Mouse (Mus musculus): ENCODE results near the gene Cxcl17. TPM values are rescaled to one million over a fixed set of nuclear protein-coding genes. Genes with fewer than 3 reads are reported as not detected.

The Cxcl17 gene
- polyA plus RNA-seq, 1 experiment from 2014 or later, result 0.58 TPM

DNA sequence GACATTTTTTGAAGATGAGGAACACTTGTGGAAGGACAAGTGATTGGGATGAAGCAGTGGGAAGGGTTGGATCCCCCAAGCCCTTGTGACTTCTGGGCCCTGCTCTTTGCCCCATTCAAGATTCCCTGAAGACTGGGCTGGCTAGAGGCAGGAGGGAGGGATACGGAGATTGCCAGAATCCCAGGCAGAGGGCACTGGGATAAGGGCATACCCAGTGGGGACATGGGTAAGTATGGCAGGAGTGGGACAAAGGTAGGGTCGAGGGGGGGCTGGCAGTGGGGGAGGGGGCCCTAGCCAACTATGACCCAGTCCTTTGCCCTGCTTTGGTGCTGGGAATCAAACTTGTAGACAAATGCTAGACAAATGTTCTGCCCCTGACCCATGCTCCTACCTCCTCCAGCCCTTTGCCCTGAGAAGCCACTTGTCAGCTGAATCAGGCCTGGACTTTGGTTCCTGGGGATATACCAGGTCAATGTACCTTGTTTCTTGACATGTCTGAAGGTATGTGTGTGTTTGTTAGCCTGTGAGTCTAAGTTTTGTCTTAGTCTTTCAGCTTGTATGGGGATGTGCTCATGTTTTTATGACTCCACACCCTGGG, 20.7 kb downstream of the Cxcl17 start:
- no peak overlapping the region for H3K4me3 ChIP-seq (ENCODE audit: low read depth, low read length)
- peaks cover 22% of the 10 kb centered on the region for H3K4me1 ChIP-seq (ENCODE audit: control insufficient read depth, insufficient read depth, low read length)
- H3K9me3 ChIP-seq (ENCODE audit: control insufficient read depth, low read depth, low read length), result no peaks in the 10 kb centered on the region
- H3K27ac ChIP-seq (ENCODE audit: low read length), result no peak overlapping the region
- no peak overlapping the region for H3K9ac ChIP-seq (replicated peaks; ENCODE audit: low read depth, low read length)
- H3K27me3 ChIP-seq (ENCODE audit: control insufficient read depth, insufficient read depth, low read length), result no peaks in the 10 kb centered on the region
- peaks cover 8% of the 10 kb centered on the region for H3K36me3 ChIP-seq (ENCODE audit: control insufficient read depth, insufficient read depth, low read length)
- no peak for ATAC-seq (ENCODE audit: insufficient number of reproducible peaks, insufficient read depth, low FRiP score, low read depth)
- H3K4me2 ChIP-seq (replicated peaks; ENCODE audit: low read depth, low read length), result no peak overlapping the region
- 84% methylated on average over 2 of the region's 2 CpGs for WGBS

DNA sequence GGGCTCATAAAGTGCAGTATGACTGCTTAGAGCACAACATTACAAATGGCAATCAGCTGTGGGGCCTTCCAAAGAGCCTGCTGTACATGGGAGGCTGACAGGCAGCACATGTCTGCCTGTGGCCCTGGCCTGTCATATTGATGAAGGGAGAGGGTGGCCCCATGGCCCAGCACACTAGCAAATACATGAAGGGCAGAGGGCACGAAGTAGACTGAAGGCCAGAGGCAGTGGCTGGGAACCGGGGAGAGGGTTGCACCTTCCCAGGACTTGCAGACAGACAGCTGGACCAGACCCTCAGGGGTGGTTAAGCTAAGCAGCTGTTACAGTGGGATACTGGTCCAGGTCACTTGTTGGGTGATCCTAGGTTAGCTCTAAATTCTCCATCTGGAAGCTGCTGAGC, 21.7 kb downstream of the Cxcl17 start:
- Histone ChIP-seq H3K9me3 (ENCODE audit: control insufficient read depth, low read depth, low read length) (no peaks in the 10 kb centered on the region), H3K27ac (ENCODE audit: low read length) (peak overlapping the region; percentile 36; the same call in 1 of the 2 replicates), H3K27me3 (ENCODE audit: control insufficient read depth, insufficient read depth, low read length) (no peaks in the 10 kb centered on the region), H3K4me1 (ENCODE audit: control insufficient read depth, insufficient read depth, low read length) (peaks cover 28% of the 10 kb centered on the region), H3K36me3 (ENCODE audit: control insufficient read depth, insufficient read depth, low read length) (peaks cover 8% of the 10 kb centered on the region), H3K4me3 (ENCODE audit: low read depth, low read length) (no peak overlapping the region), H3K4me2 (replicated peaks; ENCODE audit: low read depth, low read length) (no peak overlapping the region), H3K9ac (replicated peaks; ENCODE audit: low read depth, low read length) (no peak overlapping the region)
- no peak for ATAC-seq (ENCODE audit: insufficient number of reproducible peaks, insufficient read depth, low FRiP score, low read depth)
- 36% methylated on average over 2 of the region's 2 CpGs for WGBS

DNA sequence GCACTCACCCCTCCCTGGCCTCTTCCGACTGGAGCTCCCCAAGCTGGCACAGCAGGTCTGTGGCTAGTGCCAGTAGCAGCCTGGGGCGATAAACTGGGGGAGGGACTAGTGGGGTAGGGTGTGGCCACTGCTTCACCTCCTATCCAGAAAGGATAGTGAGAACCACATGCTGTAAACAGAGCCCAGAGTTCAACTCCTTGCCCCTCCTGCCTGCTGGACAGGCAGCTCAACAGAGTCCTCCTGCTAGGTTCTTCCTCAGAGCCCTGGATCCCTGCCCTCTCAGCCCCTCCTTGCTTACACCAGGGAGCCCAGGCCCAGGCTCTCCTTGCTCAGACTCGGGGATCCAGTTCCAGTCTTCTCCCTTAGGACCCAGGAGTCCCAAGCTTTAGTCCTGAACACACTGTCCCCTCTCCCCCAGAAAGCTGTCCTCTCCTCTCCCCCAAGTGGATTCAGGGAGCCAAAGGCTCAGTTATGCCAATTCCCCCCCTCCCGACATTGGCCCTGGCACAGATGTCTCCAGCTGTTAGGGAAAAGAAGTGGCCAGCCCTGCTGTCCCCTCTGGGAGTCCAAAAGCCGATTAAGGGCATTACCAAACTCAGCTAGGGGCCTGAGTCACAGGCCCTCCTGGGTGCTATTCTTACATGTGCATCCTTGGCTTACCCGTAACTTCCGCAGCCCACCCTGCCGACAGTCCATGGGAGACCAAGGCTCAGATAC, 22.5 kb downstream of the Cxcl17 start:
- Histone ChIP-seq H3K4me2 (replicated peaks; ENCODE audit: low read depth, low read length) (no peak overlapping the region), H3K9me3 (ENCODE audit: control insufficient read depth, low read depth, low read length) (no peaks in the 10 kb centered on the region), H3K27ac (ENCODE audit: low read length) (peak overlapping the region; percentile 36), H3K9ac (replicated peaks; ENCODE audit: low read depth, low read length) (peak overlapping the region; percentile 10; the same call in 1 of the 2 replicates), H3K4me1 (ENCODE audit: control insufficient read depth, insufficient read depth, low read length) (peaks cover 33% of the 10 kb centered on the region), H3K27me3 (ENCODE audit: control insufficient read depth, insufficient read depth, low read length) (no peaks in the 10 kb centered on the region), H3K36me3 (ENCODE audit: control insufficient read depth, insufficient read depth, low read length) (peaks cover 9% of the 10 kb centered on the region), H3K4me3 (ENCODE audit: low read depth, low read length) (no peak overlapping the region)
- 53% methylated on average over 8 of the region's 8 CpGs for WGBS
- 0 out of 2 replicates have a peak, but pooled peaks have one; percentile 35 for ATAC-seq (ENCODE audit: insufficient number of reproducible peaks, insufficient read depth, low FRiP score, low read depth)

DNA sequence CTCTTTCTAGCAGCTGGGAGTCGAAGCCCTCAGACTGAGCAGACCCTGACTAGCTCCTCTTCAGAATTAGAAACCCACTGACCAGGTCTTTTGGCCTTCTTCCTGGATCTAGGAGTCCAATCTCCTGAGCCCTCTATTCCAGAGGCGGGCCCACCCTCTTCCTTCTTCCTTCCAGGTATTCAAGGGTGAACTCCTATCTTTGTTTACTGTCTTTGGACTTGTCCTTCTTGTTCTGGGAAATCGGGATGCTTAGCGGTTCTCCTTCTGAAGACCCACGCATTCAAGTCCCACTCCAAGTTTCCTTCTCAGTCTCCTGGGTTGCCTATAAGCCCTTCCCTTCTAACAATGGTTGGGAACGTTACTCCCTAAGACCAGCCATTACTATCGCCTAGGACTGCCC, 23.8 kb downstream of the Cxcl17 start:
- ATAC-seq (ENCODE audit: insufficient number of reproducible peaks, insufficient read depth, low FRiP score, low read depth), result no peak
- H3K36me3 ChIP-seq (ENCODE audit: control insufficient read depth, insufficient read depth, low read length), result peaks cover 17% of the 10 kb centered on the region
- H3K9me3 ChIP-seq (ENCODE audit: control insufficient read depth, low read depth, low read length), result no peaks in the 10 kb centered on the region
- no peak overlapping the region for H3K4me2 ChIP-seq (replicated peaks; ENCODE audit: low read depth, low read length)
- H3K27me3 ChIP-seq (ENCODE audit: control insufficient read depth, insufficient read depth, low read length), result no peaks in the 10 kb centered on the region
- no peak overlapping the region for H3K4me3 ChIP-seq (ENCODE audit: low read depth, low read length)
- peaks cover 24% of the 10 kb centered on the region for H3K4me1 ChIP-seq (ENCODE audit: control insufficient read depth, insufficient read depth, low read length)
- no peak overlapping the region for H3K27ac ChIP-seq (ENCODE audit: low read length)
- WGBS, result 82% methylated on average over 7 of the region's 7 CpGs
- H3K9ac ChIP-seq (replicated peaks; ENCODE audit: low read depth, low read length), result no peak overlapping the region

DNA sequence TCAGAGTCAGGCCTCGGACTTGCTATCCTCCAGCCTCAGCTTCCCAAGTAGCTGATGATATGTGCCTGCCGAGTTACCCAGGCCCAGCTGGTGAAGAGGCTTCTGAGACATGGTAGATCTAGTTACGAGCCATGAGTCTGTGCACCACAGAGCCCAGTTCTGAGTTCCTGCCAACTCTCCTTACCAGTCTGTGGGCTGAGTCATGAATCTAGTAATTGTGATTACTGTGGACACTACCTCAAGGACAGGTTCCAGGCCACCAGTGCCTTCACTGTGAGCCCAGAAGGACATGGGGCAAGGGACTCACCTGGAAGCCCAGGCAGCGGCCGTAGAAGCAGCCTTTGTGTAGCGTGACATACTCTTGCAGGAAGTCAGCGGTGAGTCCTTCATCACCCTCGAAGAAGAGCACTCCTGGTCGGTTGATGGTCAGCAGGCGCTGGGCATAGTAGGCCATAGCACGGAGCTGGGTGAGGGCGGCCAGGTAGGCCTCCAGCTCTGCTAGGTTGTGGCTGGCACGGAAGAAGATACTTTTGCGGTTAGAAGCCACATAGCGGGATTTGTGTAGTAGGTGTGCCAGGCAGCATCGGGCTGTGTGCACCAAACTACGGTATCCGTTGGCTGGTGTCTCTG, 24.8 kb downstream of the Cxcl17 start:
- Histone ChIP-seq H3K9ac (replicated peaks; ENCODE audit: low read depth, low read length) (no peak overlapping the region), H3K4me3 (ENCODE audit: low read depth, low read length) (no peak overlapping the region), H3K9me3 (ENCODE audit: control insufficient read depth, low read depth, low read length) (no peaks in the 10 kb centered on the region), H3K27me3 (ENCODE audit: control insufficient read depth, insufficient read depth, low read length) (no peaks in the 10 kb centered on the region), H3K4me2 (replicated peaks; ENCODE audit: low read depth, low read length) (no peak overlapping the region), H3K36me3 (ENCODE audit: control insufficient read depth, insufficient read depth, low read length) (peaks cover 23% of the 10 kb centered on the region), H3K27ac (ENCODE audit: low read length) (no peak overlapping the region), H3K4me1 (ENCODE audit: control insufficient read depth, insufficient read depth, low read length) (peaks cover 21% of the 10 kb centered on the region)
- 94% methylated on average over 18 of the region's 18 CpGs for WGBS
- ATAC-seq (ENCODE audit: insufficient number of reproducible peaks, insufficient read depth, low FRiP score, low read depth), result no peak

DNA sequence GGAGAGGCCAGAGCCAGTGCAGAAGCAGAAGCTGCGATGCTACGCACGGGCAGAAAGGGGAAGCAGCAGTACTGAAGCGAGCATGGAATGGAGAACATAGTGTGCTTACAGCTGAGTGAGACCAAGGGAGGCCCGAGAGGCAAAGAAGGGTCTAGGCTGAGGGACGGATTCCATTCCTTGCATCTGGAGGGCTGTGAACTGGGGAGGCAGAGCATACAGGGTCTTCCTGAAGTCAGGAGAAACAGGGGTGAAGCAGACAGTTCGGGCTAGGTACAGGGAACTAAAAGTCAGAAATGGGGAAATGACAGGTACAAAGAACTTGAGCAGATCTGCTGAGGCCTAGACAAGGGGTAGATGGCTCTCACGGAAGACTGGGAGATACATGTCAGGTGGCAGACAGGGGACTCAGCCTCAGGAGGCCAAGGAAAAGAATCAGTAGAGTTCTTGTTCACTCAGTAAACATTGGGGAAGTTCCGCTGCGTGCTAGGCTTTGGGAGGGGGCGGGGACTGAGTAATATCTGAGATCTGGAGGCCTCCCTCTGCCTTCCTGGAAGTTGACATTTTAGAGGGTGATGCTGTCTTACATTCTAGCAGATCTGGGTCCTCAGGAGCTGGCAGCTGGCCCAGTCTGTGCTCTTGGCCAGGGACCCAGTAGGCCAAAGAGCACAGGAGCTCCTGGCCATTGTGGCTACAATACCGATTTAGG, 26.7 kb downstream of the Cxcl17 start:
- Histone ChIP-seq H3K4me3 (ENCODE audit: low read depth, low read length) (no peak overlapping the region), H3K9me3 (ENCODE audit: control insufficient read depth, low read depth, low read length) (no peaks in the 10 kb centered on the region), H3K27ac (ENCODE audit: low read length) (no peak overlapping the region), H3K9ac (replicated peaks; ENCODE audit: low read depth, low read length) (no peak overlapping the region), H3K4me2 (replicated peaks; ENCODE audit: low read depth, low read length) (no peak overlapping the region), H3K27me3 (ENCODE audit: control insufficient read depth, insufficient read depth, low read length) (no peaks in the 10 kb centered on the region), H3K36me3 (ENCODE audit: control insufficient read depth, insufficient read depth, low read length) (peaks cover 24% of the 10 kb centered on the region), H3K4me1 (ENCODE audit: control insufficient read depth, insufficient read depth, low read length) (peaks cover 21% of the 10 kb centered on the region)
- no peak for ATAC-seq (ENCODE audit: insufficient number of reproducible peaks, insufficient read depth, low FRiP score, low read depth)
- 64% methylated on average over 12 of the region's 12 CpGs for WGBS

DNA sequence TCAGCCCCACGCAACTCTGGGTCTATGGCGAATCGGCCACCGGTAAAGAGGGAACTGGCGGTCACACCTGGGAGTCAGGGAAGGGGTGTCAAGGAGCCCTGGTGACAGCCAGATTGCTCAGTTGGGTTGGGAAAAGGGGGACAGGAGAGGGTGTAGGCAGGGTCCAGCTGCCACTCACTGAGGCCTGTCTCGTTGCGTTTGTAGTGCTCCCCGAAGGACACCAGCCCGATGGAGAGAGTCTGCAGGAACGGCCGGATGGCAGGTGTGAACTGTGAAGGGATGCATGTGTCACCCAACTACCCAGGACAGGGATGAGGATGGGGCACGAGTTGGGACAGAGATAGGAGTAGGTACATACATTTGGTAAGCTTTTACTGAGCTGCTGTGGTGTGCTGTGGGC, 27.4 kb downstream of the Cxcl17 start:
- H3K4me3 ChIP-seq (ENCODE audit: low read depth, low read length), result no peak overlapping the region
- H3K9ac ChIP-seq (replicated peaks; ENCODE audit: low read depth, low read length), result no peak overlapping the region
- H3K4me1 ChIP-seq (ENCODE audit: control insufficient read depth, insufficient read depth, low read length), result peaks cover 15% of the 10 kb centered on the region
- H3K27me3 ChIP-seq (ENCODE audit: control insufficient read depth, insufficient read depth, low read length), result no peaks in the 10 kb centered on the region
- H3K4me2 ChIP-seq (replicated peaks; ENCODE audit: low read depth, low read length), result no peak overlapping the region
- H3K9me3 ChIP-seq (ENCODE audit: control insufficient read depth, low read depth, low read length), result no peaks in the 10 kb centered on the region
- peaks cover 24% of the 10 kb centered on the region for H3K36me3 ChIP-seq (ENCODE audit: control insufficient read depth, insufficient read depth, low read length)
- no peak for ATAC-seq (ENCODE audit: insufficient number of reproducible peaks, insufficient read depth, low FRiP score, low read depth)
- H3K27ac ChIP-seq (ENCODE audit: low read length), result no peak overlapping the region
- 92% methylated on average over 12 of the region's 12 CpGs for WGBS

DNA sequence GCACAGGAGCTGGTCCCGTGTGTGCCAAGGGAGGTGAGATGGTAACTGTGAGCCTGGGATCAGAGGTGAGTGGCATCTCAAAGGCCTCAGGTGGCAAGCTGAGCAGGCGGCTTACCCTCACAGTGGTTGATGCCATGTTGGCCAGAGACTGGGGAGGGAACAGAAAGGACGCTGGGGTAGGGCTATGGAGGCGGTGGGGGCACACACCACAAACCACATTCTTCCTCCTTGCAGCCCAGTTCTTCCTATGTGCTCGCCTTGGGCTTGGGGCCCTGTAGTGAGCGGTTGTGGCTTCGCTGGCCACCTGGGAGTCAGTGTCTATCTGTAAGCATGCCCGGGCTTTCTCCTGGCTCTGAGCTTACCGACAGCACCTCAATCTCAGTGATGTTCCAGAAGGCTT, 27.9 kb downstream of the Cxcl17 start:
- no peak overlapping the region for H3K4me2 ChIP-seq (replicated peaks; ENCODE audit: low read depth, low read length)
- no peak overlapping the region for H3K4me3 ChIP-seq (ENCODE audit: low read depth, low read length)
- peaks cover 24% of the 10 kb centered on the region for H3K36me3 ChIP-seq (ENCODE audit: control insufficient read depth, insufficient read depth, low read length)
- ATAC-seq (ENCODE audit: insufficient number of reproducible peaks, insufficient read depth, low FRiP score, low read depth), result no peak
- H3K27me3 ChIP-seq (ENCODE audit: control insufficient read depth, insufficient read depth, low read length), result no peaks in the 10 kb centered on the region
- H3K9me3 ChIP-seq (ENCODE audit: control insufficient read depth, low read depth, low read length), result no peaks in the 10 kb centered on the region
- H3K27ac ChIP-seq (ENCODE audit: low read length), result no peak overlapping the region
- 80% methylated on average over 9 of the region's 9 CpGs for WGBS
- no peak overlapping the region for H3K9ac ChIP-seq (replicated peaks; ENCODE audit: low read depth, low read length)
- peaks cover 11% of the 10 kb centered on the region; the same call in 1 of the 2 replicates for H3K4me1 ChIP-seq (ENCODE audit: control insufficient read depth, insufficient read depth, low read length)

Measured in stomach, embryonic 14.5 days (tissue).